Mouse (Mus musculus) heart, adult 2 months (tissue): Measurements from ENCODE around the gene Cnksr3. TPM values are rescaled to one million over a fixed set of nuclear protein-coding genes. Genes with fewer than 3 reads are reported as not detected.

Experiments
- DNase-seq, 2 experiments: peaks; one replicate each; pipeline ENCODE4 v3.0.0; 2021
- H3K27ac ChIP-seq: fragments of 200-600 bp; 2 replicates; pipeline ENCODE4 v1.8.1; 2022
- H3K27me3 ChIP-seq: fragments of 200-500 bp; 2 replicates; pipeline ENCODE4 v1.6.1; 2012; ENCODE audit warnings: mild to moderate bottlenecking, low read length, inconsistent platforms, mixed read lengths; ENCODE audit not compliant: control insufficient read depth, insufficient read depth
- H3K36me3 ChIP-seq: fragments of 200-500 bp; 2 replicates; pipeline ENCODE4 v1.6.1; 2012; ENCODE audit warnings: low read length, inconsistent platforms; ENCODE audit not compliant: control insufficient read depth, insufficient read depth
- H3K4me1 ChIP-seq: fragments of 200-500 bp; 2 replicates; pipeline ENCODE4 v1.6.1; 2011; ENCODE audit warnings: low read length; ENCODE audit not compliant: control insufficient read depth, insufficient read depth
- H3K4me3 ChIP-seq: fragments of 200-600 bp; 2 replicates; pipeline ENCODE4 v1.8.1; 2022
- H3K79me2 ChIP-seq: fragments of 200-500 bp; replicated peaks from 2 replicates; pipeline ENCODE4 v1.6.1; 2012; ENCODE audit warnings: mild to moderate bottlenecking, inconsistent platforms, low read length, moderate library complexity, mixed read lengths; ENCODE audit not compliant: control insufficient read depth, insufficient read depth
- H3K9ac ChIP-seq: fragments of 200-500 bp; 2 replicates; pipeline ENCODE4 v1.6.1; 2012; ENCODE audit warnings: low read depth, mild to moderate bottlenecking, control low read depth, inconsistent platforms, low read length, mixed read lengths
- CTCF ChIP-seq: fragments of 200-600 bp; IDR thresholded peaks from 2 replicates; pipeline ENCODE4 v1.8.1; 2022; ENCODE audit warnings: antibody characterized with exemption, mild to moderate bottlenecking, moderate library complexity
- EP300 ChIP-seq: fragments of 200-500 bp; IDR thresholded peaks from 2 replicates; pipeline ENCODE4 v1.6.1; 2011; ENCODE audit warnings: low read depth, low read length, control low read depth; ENCODE audit not compliant: insufficient read depth
- POLR2A ChIP-seq: fragments of 200-500 bp; IDR thresholded peaks from 2 replicates; pipeline ENCODE4 v1.6.1; 2011; ENCODE audit warnings: mild to moderate bottlenecking, low read depth, low read length, control low read depth; ENCODE audit not compliant: insufficient read depth
- WGBS: fragments of 180-500 bp; shearing (Covaris S2); methylation state at CpG from one replicate; pipeline ENCODE4 v1.1.7; 2018; 5-methylcytosine and 5-hydroxymethylcytosine counted together
- intact Hi-C: fragments of 180-260 bp; cut with DNase I; formaldehyde crosslinking; loops from one replicate; pipeline ENCODE4 v1.15.1; 2025
- polyA plus RNA-seq: library from polyadenylated mRNA; depleted of rRNA; stranded (reverse); fragments of >200 nt; gene quantifications from 2 replicates; pipeline ENCODE4 v1.2.3, GENCODE M21; 2012
- total RNA-seq, 2 experiments: library from RNA; stranded (reverse); gene quantifications; 2 replicates each; pipeline ENCODE4 v1.2.3; 2021

The Cnksr3 gene
- total and polyA plus RNA-seq, 3 experiments: 10.4 to 28.3 (median 22.2) TPM

DNA sequence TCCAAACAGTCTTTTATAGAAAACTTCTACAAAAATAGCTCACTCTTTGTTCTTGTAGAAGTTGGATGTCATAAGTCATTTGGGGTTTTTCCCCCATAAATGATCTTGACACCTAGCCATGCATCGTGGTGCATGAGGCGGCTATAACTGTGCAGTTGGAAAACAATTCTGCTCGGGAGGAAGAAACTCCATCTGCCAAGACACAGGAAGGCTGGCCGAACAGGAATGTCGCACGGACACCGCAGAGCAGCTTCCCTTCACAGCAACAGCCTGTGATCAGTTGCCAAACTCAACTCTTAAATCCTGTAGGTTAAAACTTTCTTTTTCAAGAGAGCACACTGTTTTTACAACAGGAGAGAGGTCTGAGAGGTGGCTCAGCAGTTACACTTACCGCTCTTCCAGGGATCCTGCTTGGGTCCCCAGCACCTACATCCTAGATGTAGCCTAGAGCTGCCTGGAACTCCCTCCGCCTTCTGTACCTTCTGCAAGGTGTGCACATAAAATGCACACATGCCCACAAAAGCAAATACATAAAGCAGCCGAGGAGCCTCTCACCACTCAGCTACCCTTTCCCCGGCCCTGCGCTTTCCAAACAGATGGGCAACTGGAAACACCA, 29.4 kb downstream of the Cnksr3 start:
- DNase-seq: peak in 1 of 2 experiments; percentile 31
- intact Hi-C loops: no loop called here
- peak overlapping the region; percentile 60 for H3K27ac ChIP-seq
- H3K4me3 ChIP-seq: peak overlapping the region; percentile 10; the same call in 1 of the 2 replicates
- no peaks in the 10 kb centered on the region for H3K27me3 ChIP-seq
- H3K9ac ChIP-seq: no peak overlapping the region
- peaks cover 4% of the 10 kb centered on the region for H3K79me2 ChIP-seq
- WGBS: 34% methylated on average over 12 of the region's 12 CpGs
- TF ChIP-seq EP300 (no peak), CTCF (no peak), POLR2A (no peak)
- H3K4me1 ChIP-seq: peaks cover 17% of the 10 kb centered on the region
- no peaks in the 10 kb centered on the region for H3K36me3 ChIP-seq

DNA sequence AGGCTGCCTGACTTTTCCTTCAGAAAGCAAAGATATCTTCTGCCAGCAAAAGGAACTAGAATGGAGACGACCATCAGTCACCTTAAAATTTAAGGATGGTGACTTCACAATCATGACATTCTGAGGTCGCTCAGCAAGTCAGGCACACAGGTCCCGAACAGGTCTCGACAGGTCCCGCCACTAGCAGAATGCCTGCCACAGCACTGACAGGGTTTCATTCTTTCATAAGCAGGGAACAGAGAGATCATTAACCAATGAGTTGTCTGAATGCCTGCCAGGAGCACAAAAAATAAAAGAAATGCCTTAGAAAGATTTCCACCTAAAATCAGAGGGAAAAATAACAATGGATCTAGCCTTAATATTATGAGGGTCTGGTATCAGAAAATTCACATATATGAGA, 31.7 kb downstream of the Cnksr3 start:
- H3K79me2 ChIP-seq: peaks cover 8% of the 10 kb centered on the region
- no peak for TF ChIP-seq POLR2A

DNA sequence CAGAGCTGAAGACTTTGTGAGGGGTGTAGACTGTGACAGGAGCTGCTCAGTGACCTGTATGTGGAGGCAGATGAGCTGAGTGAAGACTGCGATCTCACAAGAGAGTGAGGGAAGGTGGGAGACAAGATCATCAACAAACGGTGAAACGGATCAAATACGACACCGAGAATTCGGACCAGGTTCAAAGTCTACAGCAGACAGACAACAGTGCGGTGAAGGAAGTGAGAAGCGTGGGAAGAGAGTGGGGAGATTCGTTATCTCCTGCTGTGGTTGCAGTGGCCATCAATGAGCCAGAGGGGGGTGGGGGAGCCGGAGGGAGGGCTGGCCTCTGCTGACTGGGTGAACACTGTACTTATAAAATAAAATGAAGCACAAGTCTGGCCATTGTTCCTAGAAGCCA, 33.5 kb downstream of the Cnksr3 start:
- no peaks in the 10 kb centered on the region for H3K27me3 ChIP-seq
- intact Hi-C loops: no loop called here
- DNase-seq: no peak
- no peak overlapping the region for H3K9ac ChIP-seq
- H3K4me3 ChIP-seq: no peak overlapping the region
- H3K36me3 ChIP-seq: no peaks in the 10 kb centered on the region
- peaks cover 13% of the 10 kb centered on the region for H3K4me1 ChIP-seq
- 49% methylated on average over 10 of the region's 10 CpGs for WGBS
- TF ChIP-seq CTCF (no peak), POLR2A (no peak), EP300 (no peak)
- no peak overlapping the region for H3K27ac ChIP-seq
- peaks cover 8% of the 10 kb centered on the region for H3K79me2 ChIP-seq

More for the DNA sequence above, 31.7 kb downstream of the Cnksr3 start:
- H3K27ac ChIP-seq: no peak overlapping the region
- H3K4me1 ChIP-seq: peaks cover 13% of the 10 kb centered on the region
- no peak for DNase-seq
- H3K9ac ChIP-seq: no peak overlapping the region
- H3K27me3 ChIP-seq: no peaks in the 10 kb centered on the region
- H3K36me3 ChIP-seq: no peaks in the 10 kb centered on the region
- H3K4me3 ChIP-seq: no peak overlapping the region
- WGBS: 88% methylated on average over 5 of the region's 5 CpGs
- intact Hi-C loops: no loop called here

DNA sequence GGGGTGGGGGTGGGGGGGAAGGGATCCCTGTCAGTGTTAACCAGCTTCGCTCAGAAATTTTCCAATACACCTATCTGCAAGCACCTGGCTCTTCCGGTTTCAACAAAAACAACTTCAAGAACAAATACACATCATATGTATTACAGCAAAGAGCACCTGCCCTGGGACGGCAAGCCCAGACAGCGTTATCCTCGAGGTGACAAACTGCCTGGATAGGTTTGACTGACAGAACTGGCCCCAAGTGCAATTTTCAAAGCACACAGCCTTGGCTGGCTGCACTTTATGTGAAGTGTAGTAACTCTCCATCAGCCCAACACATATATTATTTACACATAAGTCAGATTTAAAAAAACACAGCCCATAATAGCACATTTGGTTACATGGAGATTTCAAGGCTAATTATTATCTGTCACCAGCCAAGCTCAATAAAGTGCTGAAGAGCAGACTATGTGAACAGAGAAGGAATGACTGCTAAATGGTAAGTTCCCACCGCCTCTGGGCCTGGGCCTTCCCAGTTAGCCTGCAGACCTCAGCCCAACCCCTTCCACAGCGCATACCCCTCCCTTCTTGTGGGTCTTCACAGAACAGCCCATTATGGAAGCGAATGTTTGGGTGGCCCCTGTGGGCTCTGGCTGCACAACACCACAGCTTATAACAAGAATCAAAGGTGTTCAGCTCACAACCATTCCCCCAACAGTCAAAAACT, 35.7 kb downstream of the Cnksr3 start:
- no peak for DNase-seq
- no peak for TF ChIP-seq POLR2A
- Histone ChIP-seq H3K36me3 (no peaks in the 10 kb centered on the region), H3K4me1 (peaks cover 2% of the 10 kb centered on the region; the same call in 1 of the 2 replicates), H3K4me3 (no peak overlapping the region), H3K27ac (no peak overlapping the region), H3K9ac (no peak overlapping the region), H3K79me2 (peaks cover 12% of the 10 kb centered on the region), H3K27me3 (no peaks in the 10 kb centered on the region)
- intact Hi-C loops: no loop called here
- 95% methylated on average over 8 of the region's 8 CpGs for WGBS

DNA sequence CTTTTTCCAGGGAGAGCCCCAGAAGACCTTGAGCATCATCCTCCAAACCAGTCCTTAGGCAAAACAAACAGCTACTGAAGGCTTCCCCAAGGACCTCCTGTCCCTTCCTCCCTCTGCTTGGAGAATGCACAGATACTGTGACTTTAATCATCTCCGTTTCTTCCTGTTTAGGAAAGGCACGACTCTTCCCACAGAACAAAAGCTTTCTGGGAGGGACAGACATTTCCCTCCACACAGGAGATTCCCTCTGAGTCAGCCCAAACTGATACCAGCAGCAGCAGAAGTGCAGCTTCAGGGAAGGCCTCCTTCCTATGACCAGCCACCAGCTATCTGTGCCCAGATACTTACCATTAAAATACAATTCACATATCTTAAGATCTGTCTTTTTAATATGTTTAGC, 37.6 kb downstream of the Cnksr3 start:
- TF ChIP-seq CTCF (no peak), EP300 (no peak), POLR2A (no peak)
- Histone ChIP-seq H3K36me3 (no peaks in the 10 kb centered on the region), H3K4me3 (no peak overlapping the region), H3K9ac (no peak overlapping the region), H3K79me2 (peaks cover 10% of the 10 kb centered on the region), H3K27me3 (no peaks in the 10 kb centered on the region), H3K4me1 (peaks cover 3% of the 10 kb centered on the region; the same call in 1 of the 2 replicates), H3K27ac (no peak overlapping the region)
- intact Hi-C loops: loop anchor here (1.0 kb wide), 1 partner anchor 12 kb away; no protein-coding TSS in a partner anchor
- 25% methylated on average over 2 of the region's 2 CpGs for WGBS
- no peak for DNase-seq

DNA sequence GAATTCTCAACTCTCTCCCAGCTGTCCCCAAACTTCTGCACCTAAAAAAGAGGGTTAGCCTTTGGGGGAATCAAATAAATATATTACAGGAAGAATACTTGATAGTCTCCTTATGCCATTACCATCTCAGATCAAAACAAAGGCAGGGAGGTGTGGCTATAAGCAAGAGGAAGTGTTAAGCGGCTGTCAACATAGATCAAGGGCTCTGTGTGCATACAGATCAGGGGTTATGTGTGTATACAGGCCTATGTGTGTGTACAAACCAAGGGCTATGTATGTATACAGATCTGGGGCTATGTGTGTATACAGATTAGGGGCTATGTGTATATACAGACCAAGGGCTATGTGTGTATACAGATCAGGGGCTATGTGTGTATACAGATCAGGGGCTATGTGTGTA, 38.9 kb downstream of the Cnksr3 start:
- no peak for TF ChIP-seq EP300
- TF ChIP-seq CTCF: no peak
- TF ChIP-seq POLR2A: no peak
- Histone ChIP-seq H3K4me1 (peaks cover 1% of the 10 kb centered on the region; the same call in 1 of the 2 replicates), H3K27me3 (no peaks in the 10 kb centered on the region), H3K79me2 (peaks cover 12% of the 10 kb centered on the region), H3K36me3 (no peaks in the 10 kb centered on the region), H3K9ac (no peak overlapping the region), H3K27ac (no peak overlapping the region), H3K4me3 (no peak overlapping the region)
- intact Hi-C loops: no loop called here
- 41% methylated on average over 1 of the region's 1 CpGs for WGBS
- DNase-seq: no peak
